Mouse (Mus musculus): ENCODE data around the gene Ppm1l. TPM values are rescaled to one million over a fixed set of nuclear protein-coding genes. Genes with fewer than 3 reads are reported as not detected.

Ppm1l gene
- polyA plus RNA-seq, 1 experiment from 2014 or later: 7.3 TPM

DNA sequence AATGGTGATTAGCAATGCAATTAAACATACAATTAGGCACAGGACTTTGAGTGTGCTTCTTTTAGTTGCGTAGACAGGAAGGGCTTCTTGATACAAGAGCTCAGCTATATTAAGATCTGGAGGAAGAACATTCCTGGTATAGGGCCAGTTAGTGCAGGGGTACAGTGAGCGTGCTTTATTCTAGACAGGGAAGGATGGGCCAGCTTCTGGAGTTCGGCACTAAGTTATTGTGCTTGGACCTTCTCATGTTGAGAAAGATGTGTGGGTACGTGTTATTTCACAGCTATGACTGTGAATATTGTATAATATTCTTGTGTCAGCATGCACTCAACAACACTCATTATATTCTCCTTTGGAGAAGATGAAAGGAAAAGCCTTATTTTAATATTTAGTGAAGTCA is 29.9 kb downstream of the Ppm1l start:
- WGBS: 92% methylated on average over 4 of the region's 4 CpGs
- no peaks in the 10 kb centered on the region for H3K36me3 ChIP-seq (ENCODE audit: control insufficient read depth, insufficient read depth, low read length)
- H3K9me3 ChIP-seq (ENCODE audit: control insufficient read depth, low read length): no peaks in the 10 kb centered on the region

GRCm38 (mm10) chr3:69348197-69348920 is 31.7 kb downstream of the Ppm1l start:
- WGBS: 75% methylated on average over 11 of the region's 11 CpGs
- no peak for ATAC-seq (replicated peaks; ENCODE audit: low FRiP score, low TSS enrichment, low read depth)

More for the DNA sequence above, 29.9 kb downstream of the Ppm1l start:
- Histone ChIP-seq H3K27me3 (replicated peaks; ENCODE audit: control insufficient read depth, insufficient read depth, low read length) (no peaks in the 10 kb centered on the region), H3K4me2 (ENCODE audit: low read length) (no peak overlapping the region), H3K4me3 (ENCODE audit: low read depth, low read length) (no peak overlapping the region), H3K4me1 (replicated peaks; ENCODE audit: control insufficient read depth, insufficient read depth, low read length) (0 out of 2 replicates have a peak, but pooled peaks cover 2% of the 10 kb centered on the region), H3K9ac (ENCODE audit: low read length) (no peak overlapping the region), H3K27ac (ENCODE audit: low read depth) (no peak overlapping the region)
- ATAC-seq (replicated peaks; ENCODE audit: low FRiP score, low TSS enrichment, low read depth) (no peak), DNase-seq (ENCODE audit: low spot score) (peak; percentile 38)

GRCm38 (mm10) chr3:69348921-69349237 is 32.2 kb downstream of the Ppm1l start:
- WGBS: 62% methylated on average over 4 of the region's 4 CpGs
- H3K9me3 ChIP-seq (ENCODE audit: control insufficient read depth, low read length): no peaks in the 10 kb centered on the region
- H3K36me3 ChIP-seq (ENCODE audit: control insufficient read depth, insufficient read depth, low read length): no peaks in the 10 kb centered on the region
- ATAC-seq (replicated peaks; ENCODE audit: low FRiP score, low TSS enrichment, low read depth): no peak
- no peak overlapping the region for H3K27ac ChIP-seq (ENCODE audit: low read depth)
- H3K9ac ChIP-seq (ENCODE audit: low read length): no peak overlapping the region
- H3K4me2 ChIP-seq (ENCODE audit: low read length): no peak overlapping the region
- H3K4me3 ChIP-seq (ENCODE audit: low read depth, low read length): no peak overlapping the region
- DNase-seq (ENCODE audit: low spot score): peak; percentile 41
- H3K4me1 ChIP-seq (replicated peaks; ENCODE audit: control insufficient read depth, insufficient read depth, low read length): 0 out of 2 replicates have a peak, but pooled peaks cover 2% of the 10 kb centered on the region
- no peaks in the 10 kb centered on the region for H3K27me3 ChIP-seq (replicated peaks; ENCODE audit: control insufficient read depth, insufficient read depth, low read length)

More at GRCm38 (mm10) chr3:69348197-69348920, 31.7 kb downstream of the Ppm1l start:
- Histone ChIP-seq H3K9me3 (ENCODE audit: control insufficient read depth, low read length) (no peaks in the 10 kb centered on the region), H3K4me3 (ENCODE audit: low read depth, low read length) (no peak overlapping the region), H3K4me2 (ENCODE audit: low read length) (no peak overlapping the region), H3K36me3 (ENCODE audit: control insufficient read depth, insufficient read depth, low read length) (no peaks in the 10 kb centered on the region), H3K9ac (ENCODE audit: low read length) (no peak overlapping the region), H3K4me1 (replicated peaks; ENCODE audit: control insufficient read depth, insufficient read depth, low read length) (0 out of 2 replicates have a peak, but pooled peaks cover 2% of the 10 kb centered on the region), H3K27me3 (replicated peaks; ENCODE audit: control insufficient read depth, insufficient read depth, low read length) (no peaks in the 10 kb centered on the region), H3K27ac (ENCODE audit: low read depth) (no peak overlapping the region)
- peak; percentile 50 for DNase-seq (ENCODE audit: low spot score)

- no peak overlapping the region for H3K9ac ChIP-seq (ENCODE audit: low read length)
- H3K27me3 ChIP-seq (replicated peaks; ENCODE audit: control insufficient read depth, insufficient read depth, low read length): no peaks in the 10 kb centered on the region
- H3K4me3 ChIP-seq (ENCODE audit: low read depth, low read length): no peak overlapping the region
- H3K36me3 ChIP-seq (ENCODE audit: control insufficient read depth, insufficient read depth, low read length): no peaks in the 10 kb centered on the region
- ATAC-seq (replicated peaks; ENCODE audit: low FRiP score, low TSS enrichment, low read depth) (no peak), DNase-seq (ENCODE audit: low spot score) (peak; percentile 9)
- H3K4me2 ChIP-seq (ENCODE audit: low read length): no peak overlapping the region
- WGBS: 95% methylated on average over 6 of the region's 6 CpGs
- H3K27ac ChIP-seq (ENCODE audit: low read depth): no peak overlapping the region
- no peaks in the 10 kb centered on the region for H3K9me3 ChIP-seq (ENCODE audit: control insufficient read depth, low read length)
- 0 out of 2 replicates have a peak, but pooled peaks cover 2% of the 10 kb centered on the region for H3K4me1 ChIP-seq (replicated peaks; ENCODE audit: control insufficient read depth, insufficient read depth, low read length)
These were observed 33.3 kb downstream of the Ppm1l start for GRCm38 (mm10) chr3:69349973-69350372.

GRCm38 (mm10) chr3:69352194-69352593 is 35.5 kb downstream of the Ppm1l start:
- DNase-seq (ENCODE audit: low spot score): peak; percentile 44

DNA sequence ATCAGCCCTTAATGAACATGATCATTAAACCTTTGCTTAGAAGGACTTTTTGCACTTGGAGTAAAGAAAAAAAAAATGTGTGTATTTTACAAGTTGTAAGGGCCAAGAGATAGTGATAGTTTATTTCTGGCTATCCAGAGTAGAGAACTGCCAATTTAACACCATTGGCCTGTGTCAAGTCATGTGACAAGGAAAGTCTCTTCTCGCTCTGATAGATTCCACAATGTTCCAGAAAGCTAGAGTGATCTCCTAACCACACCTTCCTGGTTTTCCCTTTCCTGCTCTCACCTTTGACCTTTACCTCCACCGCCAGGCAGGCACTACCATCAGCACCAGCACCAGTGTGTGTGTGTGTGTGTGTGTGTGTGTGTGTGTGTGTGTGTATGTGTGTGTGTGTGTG is 38.0 kb downstream of the Ppm1l start:
- Histone ChIP-seq H3K27ac (ENCODE audit: low read depth) (no peak overlapping the region), H3K4me3 (ENCODE audit: low read depth, low read length) (no peak overlapping the region), H3K27me3 (replicated peaks; ENCODE audit: control insufficient read depth, insufficient read depth, low read length) (no peaks in the 10 kb centered on the region), H3K36me3 (ENCODE audit: control insufficient read depth, insufficient read depth, low read length) (no peaks in the 10 kb centered on the region), H3K4me1 (replicated peaks; ENCODE audit: control insufficient read depth, insufficient read depth, low read length) (no peaks in the 10 kb centered on the region), H3K4me2 (ENCODE audit: low read length) (no peak overlapping the region), H3K9ac (ENCODE audit: low read length) (no peak overlapping the region), H3K9me3 (ENCODE audit: control insufficient read depth, low read length) (no peaks in the 10 kb centered on the region)
- no peak for ATAC-seq (replicated peaks; ENCODE audit: low FRiP score, low TSS enrichment, low read depth)
- DNase-seq (ENCODE audit: low spot score): no peak
- WGBS: 74% methylated on average over 2 of the region's 2 CpGs

More at GRCm38 (mm10) chr3:69352194-69352593, 35.5 kb downstream of the Ppm1l start:
- WGBS: 84% methylated on average over 1 of the region's 1 CpGs
- no peaks in the 10 kb centered on the region for H3K36me3 ChIP-seq (ENCODE audit: control insufficient read depth, insufficient read depth, low read length)
- no peak overlapping the region for H3K4me3 ChIP-seq (ENCODE audit: low read depth, low read length)
- no peak overlapping the region for H3K9ac ChIP-seq (ENCODE audit: low read length)
- H3K27me3 ChIP-seq (replicated peaks; ENCODE audit: control insufficient read depth, insufficient read depth, low read length): no peaks in the 10 kb centered on the region
- H3K4me2 ChIP-seq (ENCODE audit: low read length): no peak overlapping the region
- H3K9me3 ChIP-seq (ENCODE audit: control insufficient read depth, low read length): no peaks in the 10 kb centered on the region
- no peak overlapping the region for H3K27ac ChIP-seq (ENCODE audit: low read depth)
- 0 out of 2 replicates have a peak, but pooled peaks cover 2% of the 10 kb centered on the region for H3K4me1 ChIP-seq (replicated peaks; ENCODE audit: control insufficient read depth, insufficient read depth, low read length)
- no peak for ATAC-seq (replicated peaks; ENCODE audit: low FRiP score, low TSS enrichment, low read depth)

DNA sequence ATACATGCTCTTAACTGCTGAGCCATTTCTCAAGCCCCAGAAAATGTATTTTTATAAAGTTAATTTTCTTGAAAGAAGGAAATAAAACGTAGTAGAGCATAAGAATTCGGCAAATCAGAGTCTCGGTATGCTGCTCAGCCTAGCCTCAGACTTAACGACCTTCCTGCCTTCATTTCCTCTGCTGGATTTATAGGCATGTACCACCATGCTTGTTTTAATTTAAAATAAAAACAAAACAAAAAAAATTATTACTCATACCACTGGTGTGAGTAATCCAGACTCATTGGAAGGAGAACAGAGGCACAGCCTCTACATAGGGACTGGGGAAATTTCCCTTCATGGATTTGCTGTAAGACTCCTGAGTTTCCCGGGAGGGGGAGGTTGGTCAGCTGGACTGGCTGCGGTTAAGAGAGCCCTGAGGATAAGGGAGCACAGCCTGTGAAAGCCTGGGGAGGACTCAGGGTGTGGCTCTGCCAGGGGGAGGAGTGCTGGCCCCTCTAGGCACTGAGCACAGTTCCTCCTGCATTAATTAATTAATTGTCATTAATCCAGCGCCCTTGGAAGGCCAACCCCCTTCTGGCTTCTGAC is 39.5 kb downstream of the Ppm1l start:
- H3K27ac ChIP-seq (ENCODE audit: low read depth): no peak overlapping the region
- no peak overlapping the region for H3K4me3 ChIP-seq (ENCODE audit: low read depth, low read length)
- ATAC-seq (replicated peaks; ENCODE audit: low FRiP score, low TSS enrichment, low read depth): no peak
- H3K4me2 ChIP-seq (ENCODE audit: low read length): no peak overlapping the region
- peak; percentile 31 for DNase-seq (ENCODE audit: low spot score)
- H3K4me1 ChIP-seq (replicated peaks; ENCODE audit: control insufficient read depth, insufficient read depth, low read length): no peaks in the 10 kb centered on the region
- 80% methylated on average over 7 of the region's 7 CpGs for WGBS
- no peaks in the 10 kb centered on the region for H3K9me3 ChIP-seq (ENCODE audit: control insufficient read depth, low read length)
- H3K9ac ChIP-seq (ENCODE audit: low read length): no peak overlapping the region
- no peaks in the 10 kb centered on the region for H3K27me3 ChIP-seq (replicated peaks; ENCODE audit: control insufficient read depth, insufficient read depth, low read length)
- H3K36me3 ChIP-seq (ENCODE audit: control insufficient read depth, insufficient read depth, low read length): no peaks in the 10 kb centered on the region

GRCm38 (mm10) chr3:69356781-69357180 is 40.1 kb downstream of the Ppm1l start:
- Histone ChIP-seq H3K4me1 (replicated peaks; ENCODE audit: control insufficient read depth, insufficient read depth, low read length) (no peaks in the 10 kb centered on the region), H3K9me3 (ENCODE audit: control insufficient read depth, low read length) (no peaks in the 10 kb centered on the region), H3K9ac (ENCODE audit: low read length) (no peak overlapping the region), H3K27ac (ENCODE audit: low read depth) (no peak overlapping the region), H3K4me2 (ENCODE audit: low read length) (no peak overlapping the region), H3K4me3 (ENCODE audit: low read depth, low read length) (no peak overlapping the region), H3K27me3 (replicated peaks; ENCODE audit: control insufficient read depth, insufficient read depth, low read length) (no peaks in the 10 kb centered on the region), H3K36me3 (ENCODE audit: control insufficient read depth, insufficient read depth, low read length) (no peaks in the 10 kb centered on the region)
- DNase-seq (ENCODE audit: low spot score) (peak; percentile 28), ATAC-seq (replicated peaks; ENCODE audit: low FRiP score, low TSS enrichment, low read depth) (no peak)
- WGBS: 83% methylated on average over 5 of the region's 5 CpGs
